Comparison of ENCODE assay signal across 9 mouse cellular contexts in genomic region chr2:5675431-5676142, GRCm38 (mm10). TPM values are rescaled to one million over a fixed set of nuclear protein-coding genes. Genes with fewer than 3 reads are reported as not detected.
A peak's percentile ranks its signal among the peaks of the same experiment; 100 is the strongest.
DNase-seq lines count a peak whose midpoint lies in the region; ATAC-seq and TF ChIP-seq lines count a peak whose summit lies in the region.
"Had no signal": no experiment of that assay in that cellular context is flagged by ENCODE, and none has a peak within 500 bp of the region (broad histone marks: within the 10 kb centered on the region; RNA-seq: fewer than 3 reads in every experiment).

No protein-coding gene starts in this region.

- H3K9me3 ChIP-seq in intestine, embryonic 15.5 days: no peaks in the 10 kb centered on the region
- no peaks in the 10 kb centered on the region for H3K9me3 ChIP-seq in liver, postnatal 0 days (ENCODE audit: low read length)

- no peaks in the 10 kb centered on the region for H3K36me3 ChIP-seq in kidney, adult 2 months (ENCODE audit: control insufficient read depth, insufficient read depth, low read length)
- no peaks in the 10 kb centered on the region for H3K36me3 ChIP-seq in intestine, embryonic 15.5 days
- no peaks in the 10 kb centered on the region for H3K36me3 ChIP-seq in liver, postnatal 0 days (replicated peaks; ENCODE audit: insufficient read depth, low read length)

- no peak for TF ChIP-seq POLR2A in kidney, adult 2 months (IDR thresholded peaks at IDR 0.05; ENCODE audit: low read depth, low read length)
- no peak for TF ChIP-seq POLR2A in cerebellum, adult 2 months (IDR thresholded peaks at IDR 0.05; ENCODE audit: borderline replicate concordance, insufficient read depth, low read length)

- H3K9ac ChIP-seq in intestine, embryonic 15.5 days: no peak overlapping the region
- no peak overlapping the region for H3K9ac ChIP-seq in liver, postnatal 0 days (replicated peaks)

- H3K4me1 ChIP-seq in kidney, adult 2 months (ENCODE audit: control insufficient read depth, insufficient read depth, low read length): peaks cover 4% of the 10 kb centered on the region; the same call in 1 of the 2 replicates
- peaks cover 21% of the 10 kb centered on the region for H3K4me1 ChIP-seq in cerebellum, adult 2 months (ENCODE audit: control insufficient read depth, insufficient read depth, low read length)
- peaks cover 13% of the 10 kb centered on the region for H3K4me1 ChIP-seq in intestine, embryonic 15.5 days (replicated peaks)
- peaks cover 13% of the 10 kb centered on the region; the same call in 1 of the 2 replicates for H3K4me1 ChIP-seq in liver, postnatal 0 days (ENCODE audit: insufficient read depth)

- no peak overlapping the region for H3K4me3 ChIP-seq in kidney, adult 2 months (ENCODE audit: insufficient read depth, low read depth, low read length)
- no peak overlapping the region for H3K4me3 ChIP-seq in cerebellum, adult 2 months (replicated peaks; ENCODE audit: insufficient read depth, low read depth, low read length)
- no peak overlapping the region for H3K4me3 ChIP-seq in intestine, embryonic 15.5 days (replicated peaks)
- H3K4me3 ChIP-seq in liver, postnatal 0 days (ENCODE audit: low read depth, low read length): no peak overlapping the region

- no peak overlapping the region for H3K4me2 ChIP-seq in intestine, embryonic 15.5 days (replicated peaks)
- 0 out of 2 replicates have a peak overlapping the region, but pooled peaks have one; percentile 15 for H3K4me2 ChIP-seq in liver, postnatal 0 days (ENCODE audit: low read depth, low read length)

- H3K27ac ChIP-seq in kidney, adult 2 months (ENCODE audit: insufficient read depth, low read depth, low read length): no peak overlapping the region
- peak overlapping the region; percentile 15 for H3K27ac ChIP-seq in cerebellum, adult 2 months (ENCODE audit: insufficient read depth, low read length)
- H3K27ac ChIP-seq in intestine, embryonic 15.5 days: no peak overlapping the region
- no peak overlapping the region for H3K27ac ChIP-seq in liver, postnatal 0 days (ENCODE audit: low read depth)
- H3K27ac ChIP-seq: macrophage had no signal

- DNase-seq in kidney, adult 2 months: peak; percentile 4
- no peak for DNase-seq in kidney, adult 18-20 months
- peak; percentile 79 to 88 for DNase-seq in cerebellum, adult 2 months
- DNase-seq in liver, postnatal 0 days: no peak
- DNase-seq in spleen, adult 12 weeks (ENCODE audit: low spot score): no peak
- DNase-seq in heart, adult 8-10 months (ENCODE audit: low spot score): no peak
- DNase-seq in heart, adult 9 months (ENCODE audit: low spot score in 2 of 2): no peak

- TF ChIP-seq CTCF in kidney, adult 2 months (conservative IDR thresholded peaks at IDR 0.05; ENCODE audit: insufficient read depth, insufficient read length, low read depth, low read length): no peak
- TF ChIP-seq CTCF in cerebellum, adult 2 months (IDR thresholded peaks at IDR 0.05; ENCODE audit: borderline replicate concordance, insufficient read depth, low read depth, low read length): no peak
- TF ChIP-seq CTCF in liver, postnatal 0 days (IDR thresholded peaks at IDR 0.05; ENCODE audit: low read depth): no peak

- H3K27me3 ChIP-seq in kidney, adult 2 months (replicated peaks; ENCODE audit: control insufficient read depth, insufficient read depth, low read length): no peaks in the 10 kb centered on the region
- H3K27me3 ChIP-seq in cerebellum, adult 2 months (ENCODE audit: control insufficient read depth, insufficient read depth, low read length): no peaks in the 10 kb centered on the region
- no peaks in the 10 kb centered on the region for H3K27me3 ChIP-seq in intestine, embryonic 15.5 days (replicated peaks)
- H3K27me3 ChIP-seq in liver, postnatal 0 days (ENCODE audit: insufficient read depth, low read length): no peaks in the 10 kb centered on the region

- WGBS in kidney, adult 2 months: 77% methylated on average over 12 of the region's 12 CpGs
- 15% methylated on average over 12 of the region's 12 CpGs for WGBS in cerebellum, adult 2 months
- WGBS in intestine, embryonic 15.5 days: 84% methylated on average over 12 of the region's 12 CpGs
- WGBS in liver, postnatal 0 days (ENCODE audit: insufficient replicate concordance): 83% methylated on average over 12 of the region's 12 CpGs

- 0 out of 2 replicates have a peak, but pooled peaks have one; percentile 44 for ATAC-seq in intestine, embryonic 15.5 days
- no peak for ATAC-seq in liver, postnatal 0 days

- no peak for TF ChIP-seq EP300 in liver, postnatal 0 days (IDR thresholded peaks at IDR 0.05; ENCODE audit: low read depth)

RNA-seq across cellular contexts. Expression of gene Camk1d, which starts 38.7 kb away (rescaled TPM):
- polyA plus RNA-seq in kidney, adult 2 months (2012; rRNA removed): 0.80 and 1.0 TPM in 2 replicates
- 25.3 and 25.6 TPM in 2 replicates for polyA plus RNA-seq in cerebellum, adult 2 months (2012; rRNA removed)
- polyA plus RNA-seq in intestine, embryonic 15.5 days (2015; fragmentation: Nextera tagmentation; extraction: Ambion mirVana): 24.7 and 25.2 TPM in 2 replicates
- polyA plus RNA-seq in liver, postnatal 0 days (2015; fragmentation: Nextera tagmentation; extraction: Ambion mirVana): 2.0 and 2.2 TPM in 2 replicates
- 1 to 10 TPM; 3.6 to 5.0 (median 4.3) TPM for total RNA-seq in heart, adult 8-10 months (2022)

Comparison
In these comparisons a context has a peak if more than half of its experiments do, and no peak if none do; other contexts are left out.
1. DNase-seq: peak in kidney, adult 2 months (single experiment) and cerebellum, adult 2 months (2 of 2); none in kidney, adult 18-20 months (single experiment), liver, postnatal 0 days (single experiment), spleen, adult 12 weeks (single experiment), heart, adult 8-10 months (single experiment) and heart, adult 9 months (0 of 2).